ENCODE assay signal across 7 mouse cellular contexts in the genomic region with DNA sequence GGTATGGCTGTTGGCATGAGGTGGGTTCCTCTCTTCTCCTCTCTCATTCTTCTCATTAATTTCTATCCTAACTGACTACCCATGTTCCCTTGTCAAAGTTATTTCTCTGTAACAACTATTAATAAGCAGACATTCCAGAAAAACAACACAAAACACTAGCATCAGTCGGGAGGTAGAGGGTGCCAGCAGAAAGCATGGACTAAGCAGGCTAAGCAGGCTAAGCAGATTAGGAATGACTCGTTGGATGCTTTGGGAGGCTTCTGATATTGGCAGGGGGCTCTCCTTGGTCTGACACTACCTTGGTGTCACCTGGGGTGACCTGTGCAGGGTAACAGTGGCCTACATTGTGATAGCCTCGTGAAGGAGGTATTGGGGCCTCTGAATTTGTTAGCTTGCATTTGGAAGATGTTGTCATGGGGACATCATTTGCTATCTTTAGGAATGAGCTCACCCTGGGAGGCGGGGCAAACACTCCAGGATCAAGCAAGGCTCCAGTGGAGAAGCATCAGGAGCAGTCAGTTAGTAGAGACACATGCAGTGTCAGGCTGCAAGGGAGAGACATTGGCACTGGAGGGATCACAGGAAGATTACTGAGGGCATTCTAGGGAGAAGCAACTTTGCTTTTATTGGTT.
DNase-seq lines count a peak whose midpoint lies in the region.

No protein-coding gene starts in this region.

- intact Hi-C loops in left cerebral cortex, postnatal 4 days (cut with DNase I), result no loop called here

- peak; percentile 83 for DNase-seq in brain, adult 2 months (ENCODE audit: low read depth, low spot score)
- DNase-seq in cerebellum, postnatal 36 days, result peak; percentile 6 to 13
- peak; percentile 72 for DNase-seq in heart, postnatal 4 days
- peak; percentile 14 for DNase-seq in left cerebral cortex, postnatal 4 days
- DNase-seq in skeletal muscle tissue, adult 2 months (ENCODE audit: low read depth, low spot score), result peak; percentile 30
- no peak for DNase-seq in urinary bladder, postnatal 36 days (ENCODE audit: low spot score in 2 of 2)
- no peak for DNase-seq in adipocyte (ENCODE audit: low spot score)

Comparison
In these comparisons a context has a peak if more than half of its experiments do, and no peak if none do; other contexts are left out.
1. DNase-seq: peak in brain, adult 2 months (single experiment), cerebellum, postnatal 36 days (2 of 2), heart, postnatal 4 days (single experiment), left cerebral cortex, postnatal 4 days (single experiment) and skeletal muscle tissue, adult 2 months (single experiment); none in urinary bladder, postnatal 36 days (0 of 2) and adipocyte (single experiment).